In genomic region chr14:50969041-50969440, GRCm38 (mm10) we compare ENCODE assay signal across 15 mouse cellular contexts. TPM values are rescaled to one million over a fixed set of nuclear protein-coding genes. Genes with fewer than 3 reads are reported as not detected.
A peak's percentile ranks its signal among the peaks of the same experiment; 100 is the strongest.
DNase-seq lines count a peak whose midpoint lies in the region; ATAC-seq and TF ChIP-seq lines count a peak whose summit lies in the region.
"Had no signal": no experiment of that assay in that cellular context is flagged by ENCODE, and none has a peak within 500 bp of the region (broad histone marks: within the 10 kb centered on the region; RNA-seq: fewer than 3 reads in every experiment).

No protein-coding gene starts in this region.

- peak overlapping the region; percentile 47 for H3K4me3 ChIP-seq in gastrocnemius, adult 2 months
- no peak overlapping the region for H3K4me3 ChIP-seq in hindbrain, embryonic 14.5 days (replicated peaks; ENCODE audit: low read length)
- H3K4me3 ChIP-seq in neural tube, embryonic 15.5 days (replicated peaks) = no peak overlapping the region
- H3K4me3 ChIP-seq: heart, embryonic 10.5 days; intestine, embryonic 15.5 days; lung, embryonic 15.5 days had no signal

- WGBS in hindbrain, embryonic 14.5 days = 4% methylated on average over 1 of the region's 1 CpGs
- WGBS in neural tube, embryonic 15.5 days = 10% methylated on average over 1 of the region's 1 CpGs

- DNase-seq in gastrocnemius, adult 2 months = no peak
- DNase-seq in gastrocnemius, adult 8-10 months (ENCODE audit: low spot score in 2 of 2) = no peak
- peak; percentile 9 for DNase-seq in left cerebral cortex, postnatal 4 days
- DNase-seq in left cerebral cortex, postnatal 14 days (ENCODE audit: low spot score in 2 of 2) = no peak
- DNase-seq in hindbrain, embryonic 14.5 days (ENCODE audit: low spot score) = no peak
- DNase-seq in gastrocnemius, postnatal 25 days = no peak
- DNase-seq: kidney, postnatal 25 days had no signal

- H3K36me3 ChIP-seq in hindbrain, embryonic 14.5 days (replicated peaks; ENCODE audit: control insufficient read depth, insufficient read depth) = no peaks in the 10 kb centered on the region
- H3K36me3 ChIP-seq in neural tube, embryonic 15.5 days = no peaks in the 10 kb centered on the region
- H3K36me3 ChIP-seq: heart, embryonic 10.5 days; intestine, embryonic 15.5 days; lung, embryonic 15.5 days had no signal

- peak overlapping the region; percentile 55 for H3K27ac ChIP-seq in gastrocnemius, adult 2 months
- 0 out of 2 replicates have a peak overlapping the region, but pooled peaks have one; percentile 7 for H3K27ac ChIP-seq in hindbrain, embryonic 14.5 days
- H3K27ac ChIP-seq in neural tube, embryonic 15.5 days (replicated peaks) = no peak overlapping the region
- H3K27ac ChIP-seq: intestine, embryonic 15.5 days; lung, embryonic 15.5 days had no signal

- 0 out of 2 replicates have a peak, but pooled peaks cover 5% of the 10 kb centered on the region for H3K4me1 ChIP-seq in hindbrain, embryonic 14.5 days (replicated peaks; ENCODE audit: control insufficient read depth, insufficient read depth, low read length)
- H3K4me1 ChIP-seq in neural tube, embryonic 15.5 days = no peaks in the 10 kb centered on the region
- H3K4me1 ChIP-seq: intestine, embryonic 15.5 days; lung, embryonic 15.5 days had no signal

- no peaks in the 10 kb centered on the region for H3K27me3 ChIP-seq in hindbrain, embryonic 14.5 days (ENCODE audit: control insufficient read depth, insufficient read depth, low read length)
- no peaks in the 10 kb centered on the region for H3K27me3 ChIP-seq in neural tube, embryonic 15.5 days (replicated peaks)
- H3K27me3 ChIP-seq: intestine, embryonic 15.5 days; lung, embryonic 15.5 days had no signal

- no peak for ATAC-seq in hindbrain, embryonic 14.5 days (ENCODE audit: low FRiP score)
- peak; percentile 45; the same call in 1 of the 2 replicates for ATAC-seq in neural tube, embryonic 15.5 days (ENCODE audit: low FRiP score)
- ATAC-seq: intestine, embryonic 15.5 days had no signal

- intact Hi-C loops in gastrocnemius, adult 2 months (cut with DNase I) = no loop called here
- intact Hi-C loops in left cerebral cortex, postnatal 4 days (cut with DNase I) = no loop called here
- intact Hi-C loops in left cerebral cortex, postnatal 14 days (cut with DNase I) = no loop called here

- H3K4me2 ChIP-seq in hindbrain, embryonic 14.5 days (replicated peaks) = peak overlapping the region; percentile 24; the same call in 1 of the 2 replicates
- H3K4me2 ChIP-seq in neural tube, embryonic 15.5 days = peak overlapping the region; percentile 25
- H3K4me2 ChIP-seq: intestine, embryonic 15.5 days; lung, embryonic 15.5 days had no signal

- no peak for TF ChIP-seq CTCF in gastrocnemius, adult 2 months (IDR thresholded peaks at IDR 0.05)

- H3K9ac ChIP-seq in hindbrain, embryonic 14.5 days = no peak overlapping the region
- H3K9ac ChIP-seq in neural tube, embryonic 15.5 days (replicated peaks) = no peak overlapping the region
- H3K9ac ChIP-seq: intestine, embryonic 15.5 days; lung, embryonic 15.5 days had no signal

- no peaks in the 10 kb centered on the region for H3K9me3 ChIP-seq in hindbrain, embryonic 14.5 days (ENCODE audit: control insufficient read depth, low read length)
- H3K9me3 ChIP-seq in neural tube, embryonic 15.5 days (replicated peaks) = no peaks in the 10 kb centered on the region
- H3K9me3 ChIP-seq: heart, embryonic 10.5 days; intestine, embryonic 15.5 days; lung, embryonic 15.5 days had no signal

RNA-seq across cellular contexts. Expression of gene Pnp2, which starts 13.2 kb away (rescaled TPM):
- total RNA-seq in gastrocnemius, adult 2 months (2021) = under 1 TPM in 1 of 2 experiments, not detected in 1; 0.47 TPM
- total RNA-seq in gastrocnemius, adult 8-10 months (2022) = under 1 TPM in 3 of 4 experiments, not detected in 1; 0.29 to 0.64 (median 0.52) TPM
- total RNA-seq in left cerebral cortex, postnatal 4 days (2021) = 1 to 10 TPM in 1 of 2 experiments, under 1 TPM in 1; 0.78 to 1.0 TPM
- total RNA-seq in left cerebral cortex, postnatal 14 days (2021) = 1 to 10 TPM in 1 of 2 experiments, under 1 TPM in 1; 0.68 to 1.5 TPM
- 0.67 and 1.1 TPM in 2 replicates for polyA plus RNA-seq in hindbrain, embryonic 14.5 days (2014; fragmentation: Nextera tagmentation; extraction: Ambion mirVana)
- 0.55 and 0.73 TPM in 2 replicates for polyA plus RNA-seq in neural tube, embryonic 15.5 days (2015; fragmentation: Nextera tagmentation; extraction: Ambion mirVana)
- under 1 TPM; 0.46 to 0.49 TPM for total RNA-seq in gastrocnemius, postnatal 25 days (2021)
- polyA plus RNA-seq: heart, embryonic 10.5 days; liver, adult 2 months had no signal

RNA-seq across cellular contexts. Expression of gene Gm49342, which starts 24.7 kb away (rescaled TPM):
- total RNA-seq in gastrocnemius, adult 2 months (2021) = 1 to 10 TPM; 2.9 to 7.8 TPM
- 1 to 10 TPM; 2.1 to 5.2 (median 3.3) TPM for total RNA-seq in gastrocnemius, adult 8-10 months (2022)
- 10 to 100 TPM in 1 of 2 experiments, 1 to 10 TPM in 1; 8.0 to 10.6 TPM for total RNA-seq in left cerebral cortex, postnatal 4 days (2021)
- 10 to 100 TPM in 1 of 2 experiments, 1 to 10 TPM in 1; 9.2 to 14.4 TPM for total RNA-seq in left cerebral cortex, postnatal 14 days (2021)
- polyA plus RNA-seq in hindbrain, embryonic 14.5 days (2014; fragmentation: Nextera tagmentation; extraction: Ambion mirVana) = 2.1 TPM in 1 of 2 replicates, not detected in the other
- polyA plus RNA-seq in neural tube, embryonic 15.5 days (2015; fragmentation: Nextera tagmentation; extraction: Ambion mirVana) = not detected in 2 replicates
- 1 to 10 TPM; 1.6 to 1.9 TPM for total RNA-seq in gastrocnemius, postnatal 25 days (2021)
- polyA plus RNA-seq: heart, embryonic 10.5 days; intestine, embryonic 15.5 days; lung, embryonic 15.5 days had no signal

RNA-seq across cellular contexts. Expression of gene Pnp, which starts 38.2 kb away (rescaled TPM):
- total RNA-seq in gastrocnemius, adult 2 months (2021) = 1 to 10 TPM; 3.6 to 5.9 TPM
- 1 to 10 TPM; 2.2 to 4.4 (median 3.2) TPM for total RNA-seq in gastrocnemius, adult 8-10 months (2022)
- 10 to 100 TPM in 1 of 2 experiments, 1 to 10 TPM in 1; 9.3 to 11.6 TPM for total RNA-seq in left cerebral cortex, postnatal 4 days (2021)
- total RNA-seq in left cerebral cortex, postnatal 14 days (2021) = 10 to 100 TPM; 13.7 to 15.2 TPM
- 23.2 and 23.9 TPM in 2 replicates for polyA plus RNA-seq in hindbrain, embryonic 14.5 days (2014; fragmentation: Nextera tagmentation; extraction: Ambion mirVana)
- 20.5 and 36.3 TPM in 2 replicates for polyA plus RNA-seq in neural tube, embryonic 15.5 days (2015; fragmentation: Nextera tagmentation; extraction: Ambion mirVana)
- total RNA-seq in gastrocnemius, postnatal 25 days (2021) = 1 to 10 TPM; 4.4 to 8.7 TPM

RNA-seq across cellular contexts. Expression of gene Pip4p1, which starts 38.4 kb away (rescaled TPM):
- total RNA-seq in gastrocnemius, adult 2 months (2021) = 10 to 100 TPM; 16.2 to 16.6 TPM
- total RNA-seq in gastrocnemius, adult 8-10 months (2022) = 10 to 100 TPM; 12.4 to 19.8 (median 18.4) TPM
- total RNA-seq in left cerebral cortex, postnatal 4 days (2021) = 10 to 100 TPM; 72.8 to 76.0 TPM
- 10 to 100 TPM; 87.3 to 98.4 TPM for total RNA-seq in left cerebral cortex, postnatal 14 days (2021)
- polyA plus RNA-seq in hindbrain, embryonic 14.5 days (2014; fragmentation: Nextera tagmentation; extraction: Ambion mirVana) = 93.1 and 100.0 TPM in 2 replicates
- 98.6 and 99.7 TPM in 2 replicates for polyA plus RNA-seq in neural tube, embryonic 15.5 days (2015; fragmentation: Nextera tagmentation; extraction: Ambion mirVana)
- total RNA-seq in gastrocnemius, postnatal 25 days (2021) = 10 to 100 TPM; 12.9 to 14.6 TPM

RNA-seq across cellular contexts. Expression of gene Rnase10, which starts 38.5 kb away (rescaled TPM):
- total RNA-seq in gastrocnemius, adult 2 months (2021) = not detected
- total RNA-seq in gastrocnemius, adult 8-10 months (2022) = not detected
- total RNA-seq in left cerebral cortex, postnatal 4 days (2021) = under 1 TPM in 1 of 2 experiments, not detected in 1; 0.24 TPM
- under 1 TPM in 1 of 2 experiments, not detected in 1; 0.30 TPM for total RNA-seq in left cerebral cortex, postnatal 14 days (2021)
- 0.13 TPM in 1 of 2 replicates, not detected in the other for polyA plus RNA-seq in hindbrain, embryonic 14.5 days (2014; fragmentation: Nextera tagmentation; extraction: Ambion mirVana)
- polyA plus RNA-seq in neural tube, embryonic 15.5 days (2015; fragmentation: Nextera tagmentation; extraction: Ambion mirVana) = 0.10 TPM in 1 of 2 replicates, not detected in the other
- not detected for total RNA-seq in gastrocnemius, postnatal 25 days (2021)
- total RNA-seq: adrenal gland, adult 18-20 months; common myeloid progenitor, adult 5-6 weeks; megakaryocyte-erythroid progenitor cell, adult 5-6 weeks had no signal
